Mouse (Mus musculus): ENCODE data around the gene Map3k14. TPM values are rescaled to one million over a fixed set of nuclear protein-coding genes. Genes with fewer than 3 reads are reported as not detected.

The Map3k14 gene
- polyA plus RNA-seq, 1 experiment from 2014 or later = 3.8 TPM

GRCm38 (mm10) chr11:103265856-103266255 is 1.4 kb downstream of the Map3k14 start:
- Histone ChIP-seq H3K36me3 (ENCODE audit: control insufficient read depth, insufficient read depth, low read length) (no peaks in the 10 kb centered on the region), H3K4me2 (ENCODE audit: low read depth, low read length, severe bottlenecking) (peak overlapping the region; percentile 71), H3K27ac (ENCODE audit: low read depth, low read length) (no peak overlapping the region), H3K27me3 (ENCODE audit: control insufficient read depth, insufficient read depth, low read length) (no peaks in the 10 kb centered on the region), H3K9ac (ENCODE audit: low read length) (no peak overlapping the region), H3K9me3 (ENCODE audit: control insufficient read depth, low read length) (no peaks in the 10 kb centered on the region), H3K4me3 (ENCODE audit: low read depth, low read length) (peak overlapping the region; percentile 50; the same call in 1 of the 2 replicates), H3K4me1 (replicated peaks; ENCODE audit: control insufficient read depth, insufficient read depth, low read length) (peaks cover 14% of the 10 kb centered on the region)
- WGBS = 68% methylated on average over 2 of the region's 2 CpGs
- no peak for DNase-seq (ENCODE audit: low spot score)
- ATAC-seq (replicated peaks; ENCODE audit: low FRiP score) = no peak

DNA sequence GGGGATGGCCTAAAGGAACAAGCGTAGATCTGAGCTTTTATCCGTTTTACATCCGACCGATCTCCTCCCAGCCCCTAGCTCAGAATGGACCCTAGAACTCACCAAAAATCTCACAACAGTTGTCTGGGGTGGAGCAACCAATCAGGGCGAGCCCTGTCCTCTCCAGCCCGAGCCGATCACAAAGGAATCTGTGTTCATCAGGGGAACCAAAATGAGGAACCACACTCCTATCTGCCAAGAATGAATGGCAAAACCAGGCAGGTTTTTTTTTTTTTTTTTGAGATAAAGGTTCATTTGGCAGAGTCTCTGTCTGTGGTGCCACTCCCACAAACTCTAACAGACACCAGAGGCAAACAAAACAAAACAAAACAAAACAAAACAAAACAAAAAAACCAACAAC is 2.1 kb downstream of the Map3k14 start:
- ATAC-seq (replicated peaks; ENCODE audit: low FRiP score) (no peak), DNase-seq (ENCODE audit: low spot score) (no peak)
- Histone ChIP-seq H3K4me3 (ENCODE audit: low read depth, low read length) (no peak overlapping the region), H3K36me3 (ENCODE audit: control insufficient read depth, insufficient read depth, low read length) (no peaks in the 10 kb centered on the region; the same call in 1 of the 2 replicates), H3K27me3 (ENCODE audit: control insufficient read depth, insufficient read depth, low read length) (no peaks in the 10 kb centered on the region), H3K4me2 (ENCODE audit: low read depth, low read length, severe bottlenecking) (peak overlapping the region; percentile 21; the same call in 1 of the 2 replicates), H3K27ac (ENCODE audit: low read depth, low read length) (no peak overlapping the region), H3K9me3 (ENCODE audit: control insufficient read depth, low read length) (no peaks in the 10 kb centered on the region), H3K4me1 (replicated peaks; ENCODE audit: control insufficient read depth, insufficient read depth, low read length) (peaks cover 14% of the 10 kb centered on the region), H3K9ac (ENCODE audit: low read length) (peak overlapping the region; percentile 45; the same call in 1 of the 2 replicates)
- WGBS = 42% methylated on average over 7 of the region's 7 CpGs

GRCm38 (mm10) chr11:103264427-103265005 is 2.8 kb downstream of the Map3k14 start:
- Histone ChIP-seq H3K4me1 (replicated peaks; ENCODE audit: control insufficient read depth, insufficient read depth, low read length) (peaks cover 14% of the 10 kb centered on the region), H3K4me3 (ENCODE audit: low read depth, low read length) (no peak overlapping the region), H3K9ac (ENCODE audit: low read length) (peak overlapping the region; percentile 45; the same call in 1 of the 2 replicates), H3K27me3 (ENCODE audit: control insufficient read depth, insufficient read depth, low read length) (no peaks in the 10 kb centered on the region), H3K9me3 (ENCODE audit: control insufficient read depth, low read length) (no peaks in the 10 kb centered on the region), H3K27ac (ENCODE audit: low read depth, low read length) (0 out of 2 replicates have a peak overlapping the region, but pooled peaks have one; percentile 4), H3K4me2 (ENCODE audit: low read depth, low read length, severe bottlenecking) (0 out of 2 replicates have a peak overlapping the region, but pooled peaks have one; percentile 1), H3K36me3 (ENCODE audit: control insufficient read depth, insufficient read depth, low read length) (no peaks in the 10 kb centered on the region; the same call in 1 of the 2 replicates)
- ATAC-seq (replicated peaks; ENCODE audit: low FRiP score) (no peak), DNase-seq (ENCODE audit: low spot score) (no peak)
- 78% methylated on average over 20 of the region's 20 CpGs for WGBS

DNA sequence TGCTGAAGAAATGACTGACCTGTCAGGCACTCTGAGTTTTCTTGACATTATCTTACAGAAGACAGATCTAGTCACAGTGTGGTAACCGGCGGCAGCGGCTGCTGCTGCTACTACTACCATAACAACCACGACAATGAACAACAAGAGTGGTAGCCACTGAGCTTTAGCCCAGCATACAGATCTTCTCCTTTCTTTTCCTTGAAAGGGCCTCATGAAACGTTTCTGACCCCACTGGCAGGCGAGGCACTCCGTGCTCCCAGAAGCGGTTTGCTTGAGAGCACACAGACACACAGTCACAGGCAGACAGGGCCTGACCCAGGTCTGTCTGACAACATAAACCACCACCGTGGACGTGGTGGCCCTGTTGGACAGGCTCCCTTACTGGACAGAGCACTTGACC is 3.7 kb downstream of the Map3k14 start:
- H3K9me3 ChIP-seq (ENCODE audit: control insufficient read depth, low read length) = no peaks in the 10 kb centered on the region
- no peak overlapping the region for H3K4me2 ChIP-seq (ENCODE audit: low read depth, low read length, severe bottlenecking)
- peak overlapping the region; percentile 4; the same call in 1 of the 2 replicates for H3K9ac ChIP-seq (ENCODE audit: low read length)
- H3K36me3 ChIP-seq (ENCODE audit: control insufficient read depth, insufficient read depth, low read length) = no peaks in the 10 kb centered on the region; the same call in 1 of the 2 replicates
- 0 out of 2 replicates have a peak overlapping the region, but pooled peaks have one; percentile 1 for H3K27ac ChIP-seq (ENCODE audit: low read depth, low read length)
- H3K4me3 ChIP-seq (ENCODE audit: low read depth, low read length) = no peak overlapping the region
- no peak for DNase-seq (ENCODE audit: low spot score)
- H3K27me3 ChIP-seq (ENCODE audit: control insufficient read depth, insufficient read depth, low read length) = no peaks in the 10 kb centered on the region
- no peak for ATAC-seq (replicated peaks; ENCODE audit: low FRiP score)
- 51% methylated on average over 10 of the region's 10 CpGs for WGBS
- H3K4me1 ChIP-seq (replicated peaks; ENCODE audit: control insufficient read depth, insufficient read depth, low read length) = peaks cover 13% of the 10 kb centered on the region

DNA sequence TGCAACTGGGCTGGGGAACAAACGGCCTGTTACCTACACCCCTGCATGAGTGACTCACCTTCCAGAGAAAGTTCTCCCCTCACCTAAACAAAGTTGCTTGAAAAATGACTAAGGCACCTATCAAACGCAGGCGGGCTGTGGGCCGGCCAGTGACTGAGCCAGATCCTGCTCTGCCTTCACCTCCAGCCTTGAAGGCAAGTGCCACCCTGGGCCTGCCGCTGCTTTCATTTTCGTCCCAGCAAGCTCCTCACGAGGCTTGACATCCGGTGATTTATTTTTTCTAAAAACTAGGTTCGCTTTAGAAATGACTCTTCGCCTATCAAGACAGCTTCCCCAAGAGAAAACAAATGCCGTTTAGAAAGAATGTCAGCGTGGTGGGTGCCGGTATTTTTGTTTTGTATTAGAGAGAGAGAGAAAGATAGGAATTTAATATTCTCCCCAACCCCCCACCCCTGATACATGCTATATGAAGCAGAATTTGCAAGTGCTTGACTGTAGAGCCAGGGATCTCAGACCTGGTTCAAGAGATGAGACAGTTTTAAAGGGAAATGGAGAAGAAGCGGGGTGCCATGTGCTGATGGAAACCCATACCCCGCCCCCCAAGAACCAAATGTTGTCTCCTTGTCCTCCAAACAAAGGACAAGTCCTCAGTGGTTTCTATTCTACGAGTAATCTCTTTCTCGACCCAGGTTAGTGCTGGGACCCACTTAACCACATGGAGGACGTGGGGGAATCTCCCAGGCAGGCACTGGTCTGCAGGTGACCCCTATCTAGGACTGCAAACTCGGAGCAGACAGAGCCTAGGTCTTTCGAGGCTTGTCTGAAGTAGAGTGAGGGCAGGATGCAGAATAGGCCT is 4.6 kb downstream of the Map3k14 start:
- 78% methylated on average over 20 of the region's 20 CpGs for WGBS
- Histone ChIP-seq H3K4me2 (ENCODE audit: low read depth, low read length, severe bottlenecking) (no peak overlapping the region), H3K36me3 (ENCODE audit: control insufficient read depth, insufficient read depth, low read length) (no peaks in the 10 kb centered on the region; the same call in 1 of the 2 replicates), H3K9me3 (ENCODE audit: control insufficient read depth, low read length) (no peaks in the 10 kb centered on the region), H3K27ac (ENCODE audit: low read depth, low read length) (0 out of 2 replicates have a peak overlapping the region, but pooled peaks have one; percentile 1), H3K4me3 (ENCODE audit: low read depth, low read length) (no peak overlapping the region), H3K9ac (ENCODE audit: low read length) (no peak overlapping the region; the same call in 1 of the 2 replicates), H3K4me1 (replicated peaks; ENCODE audit: control insufficient read depth, insufficient read depth, low read length) (peaks cover 13% of the 10 kb centered on the region), H3K27me3 (ENCODE audit: control insufficient read depth, insufficient read depth, low read length) (no peaks in the 10 kb centered on the region)
- no peak for DNase-seq (ENCODE audit: low spot score)
- no peak for ATAC-seq (replicated peaks; ENCODE audit: low FRiP score)

DNA sequence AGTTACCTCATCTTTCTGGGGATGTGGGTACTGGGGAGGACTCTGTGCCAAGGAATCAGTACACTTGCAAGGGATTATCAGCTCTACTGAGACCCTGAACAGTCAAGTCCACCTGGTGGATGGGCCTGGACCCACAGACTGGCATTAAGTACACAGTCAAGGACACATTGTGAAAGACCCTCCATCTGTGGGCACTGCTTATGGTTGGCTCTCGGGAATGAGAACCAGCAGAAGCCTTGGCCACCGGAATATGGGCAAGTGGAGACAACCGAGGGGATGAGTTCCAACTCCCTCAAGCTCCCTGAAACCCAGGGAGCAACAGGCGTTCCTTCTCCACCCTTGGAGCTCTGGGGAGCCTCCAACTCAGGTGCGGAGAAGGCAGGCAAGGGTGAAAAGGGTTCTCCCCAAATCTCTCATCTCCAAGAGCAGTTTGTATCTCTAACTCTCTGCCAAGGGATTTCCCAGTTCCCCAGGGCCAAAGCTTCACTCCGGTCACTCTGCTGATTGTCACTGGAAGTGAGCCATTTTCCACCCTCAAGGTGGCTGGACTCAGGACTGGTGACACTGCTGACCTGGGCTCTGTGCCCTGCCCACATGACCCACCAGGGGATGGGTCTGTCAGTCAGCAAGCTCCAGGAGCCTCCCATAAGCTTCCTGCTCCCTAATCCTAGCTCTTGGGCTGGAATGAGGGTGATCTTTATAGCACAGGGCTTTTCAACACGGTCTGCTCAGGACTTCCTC is 5.4 kb downstream of the Map3k14 start:
- DNase-seq (ENCODE audit: low spot score) (no peak), ATAC-seq (replicated peaks; ENCODE audit: low FRiP score) (no peak)
- H3K36me3 ChIP-seq (ENCODE audit: control insufficient read depth, insufficient read depth, low read length) = no peaks in the 10 kb centered on the region; the same call in 1 of the 2 replicates
- H3K9me3 ChIP-seq (ENCODE audit: control insufficient read depth, low read length) = no peaks in the 10 kb centered on the region
- H3K4me1 ChIP-seq (replicated peaks; ENCODE audit: control insufficient read depth, insufficient read depth, low read length) = peaks cover 13% of the 10 kb centered on the region
- H3K27ac ChIP-seq (ENCODE audit: low read depth, low read length) = no peak overlapping the region
- no peaks in the 10 kb centered on the region for H3K27me3 ChIP-seq (ENCODE audit: control insufficient read depth, insufficient read depth, low read length)
- H3K4me2 ChIP-seq (ENCODE audit: low read depth, low read length, severe bottlenecking) = no peak overlapping the region
- H3K4me3 ChIP-seq (ENCODE audit: low read depth, low read length) = no peak overlapping the region
- no peak overlapping the region for H3K9ac ChIP-seq (ENCODE audit: low read length)
- 83% methylated on average over 7 of the region's 7 CpGs for WGBS

- no peaks in the 10 kb centered on the region for H3K27me3 ChIP-seq (ENCODE audit: control insufficient read depth, insufficient read depth, low read length)
- DNase-seq (ENCODE audit: low spot score) (no peak), ATAC-seq (replicated peaks; ENCODE audit: low FRiP score) (no peak)
- peaks cover 11% of the 10 kb centered on the region; the same call in 1 of the 2 replicates for H3K4me1 ChIP-seq (replicated peaks; ENCODE audit: control insufficient read depth, insufficient read depth, low read length)
- H3K4me2 ChIP-seq (ENCODE audit: low read depth, low read length, severe bottlenecking) = no peak overlapping the region
- H3K9me3 ChIP-seq (ENCODE audit: control insufficient read depth, low read length) = no peaks in the 10 kb centered on the region
- H3K36me3 ChIP-seq (ENCODE audit: control insufficient read depth, insufficient read depth, low read length) = no peaks in the 10 kb centered on the region; the same call in 1 of the 2 replicates
- no peak overlapping the region for H3K9ac ChIP-seq (ENCODE audit: low read length)
- H3K4me3 ChIP-seq (ENCODE audit: low read depth, low read length) = no peak overlapping the region
- H3K27ac ChIP-seq (ENCODE audit: low read depth, low read length) = no peak overlapping the region
- WGBS = 92% methylated on average over 12 of the region's 12 CpGs
Measured at GRCm38 (mm10) chr11:103260515-103261192, 6.6 kb downstream of the Map3k14 start.

DNA sequence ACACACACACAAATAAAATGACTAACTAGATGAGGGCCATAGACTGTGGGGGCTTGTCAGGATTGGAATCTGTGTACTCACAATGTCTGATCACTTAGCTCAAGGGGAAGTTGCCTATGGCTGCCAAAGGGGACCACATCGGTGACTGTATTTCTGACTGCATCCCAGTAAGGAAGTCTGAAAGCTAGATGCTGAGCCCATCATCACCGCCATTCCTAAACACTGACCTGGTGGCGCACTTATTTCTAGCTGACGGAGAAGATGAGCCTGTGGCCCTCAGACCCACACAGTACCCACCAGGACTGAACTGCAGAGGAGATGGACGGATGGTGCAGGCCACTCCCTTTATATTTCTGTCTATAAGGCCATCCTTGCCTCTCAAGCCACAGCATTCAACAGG is 7.2 kb downstream of the Map3k14 start:
- Histone ChIP-seq H3K27me3 (ENCODE audit: control insufficient read depth, insufficient read depth, low read length) (no peaks in the 10 kb centered on the region), H3K4me1 (replicated peaks; ENCODE audit: control insufficient read depth, insufficient read depth, low read length) (peaks cover 11% of the 10 kb centered on the region; the same call in 1 of the 2 replicates), H3K9me3 (ENCODE audit: control insufficient read depth, low read length) (no peaks in the 10 kb centered on the region), H3K27ac (ENCODE audit: low read depth, low read length) (no peak overlapping the region), H3K9ac (ENCODE audit: low read length) (no peak overlapping the region), H3K4me2 (ENCODE audit: low read depth, low read length, severe bottlenecking) (no peak overlapping the region), H3K4me3 (ENCODE audit: low read depth, low read length) (no peak overlapping the region), H3K36me3 (ENCODE audit: control insufficient read depth, insufficient read depth, low read length) (no peaks in the 10 kb centered on the region; the same call in 1 of the 2 replicates)
- 87% methylated on average over 5 of the region's 5 CpGs for WGBS
- no peak for DNase-seq (ENCODE audit: low spot score)
- no peak for ATAC-seq (replicated peaks; ENCODE audit: low FRiP score)

Measured in forebrain, embryonic 11.5 days (tissue).